Mouse (Mus musculus): ENCODE measurements around the gene Rhbdf2. TPM values are rescaled to one million over a fixed set of nuclear protein-coding genes. Genes with fewer than 3 reads are reported as not detected.

Gene Rhbdf2
- polyA plus RNA-seq, 2 experiments: 5.0 to 11.4 TPM

GRCm38 (mm10) chr11:116549273-116550038 lies 77.4 kb downstream of the Rhbdf2 start:
- DNase-seq (ENCODE audit: low spot score) (no peak), ATAC-seq (ENCODE audit: low FRiP score, low read depth) (no peak)
- H3K4me2 ChIP-seq (replicated peaks; ENCODE audit: low read depth, low read length, severe bottlenecking): no peak overlapping the region
- H3K36me3 ChIP-seq (ENCODE audit: control insufficient read depth, insufficient read depth, low read length): peaks cover 40% of the 10 kb centered on the region
- H3K27me3 ChIP-seq (ENCODE audit: control insufficient read depth, insufficient read depth, low read length): no peaks in the 10 kb centered on the region
- no peaks in the 10 kb centered on the region for H3K9me3 ChIP-seq (ENCODE audit: control insufficient read depth, low read length)
- no peaks in the 10 kb centered on the region for H3K4me1 ChIP-seq (ENCODE audit: control insufficient read depth, insufficient read depth, low read length)
- no peak for TF ChIP-seq POLR2A (IDR thresholded peaks at IDR 0.05; ENCODE audit: borderline replicate concordance, extremely low read depth, insufficient read depth, insufficient read length)
- H3K4me3 ChIP-seq (replicated peaks; ENCODE audit: low read length): no peak overlapping the region
- no peak overlapping the region for H3K27ac ChIP-seq (replicated peaks; ENCODE audit: low read depth, low read length)
- WGBS: 91% methylated on average over 11 of the region's 11 CpGs
- no peak overlapping the region for H3K9ac ChIP-seq (ENCODE audit: low read depth, low read length, severe bottlenecking)

GRCm38 (mm10) chr11:116548780-116549179 lies 78.0 kb downstream of the Rhbdf2 start:
- no peak overlapping the region for H3K9ac ChIP-seq (ENCODE audit: low read depth, low read length, severe bottlenecking)
- H3K36me3 ChIP-seq (ENCODE audit: control insufficient read depth, insufficient read depth, low read length): peaks cover 47% of the 10 kb centered on the region
- no peak overlapping the region for H3K4me2 ChIP-seq (replicated peaks; ENCODE audit: low read depth, low read length, severe bottlenecking)
- H3K4me3 ChIP-seq (replicated peaks; ENCODE audit: low read length): no peak overlapping the region
- H3K27ac ChIP-seq (replicated peaks; ENCODE audit: low read depth, low read length): no peak overlapping the region
- 89% methylated on average over 8 of the region's 9 CpGs for WGBS
- ATAC-seq (ENCODE audit: low FRiP score, low read depth) (no peak), DNase-seq (ENCODE audit: low spot score) (no peak)
- H3K27me3 ChIP-seq (ENCODE audit: control insufficient read depth, insufficient read depth, low read length): no peaks in the 10 kb centered on the region
- H3K4me1 ChIP-seq (ENCODE audit: control insufficient read depth, insufficient read depth, low read length): no peaks in the 10 kb centered on the region
- H3K9me3 ChIP-seq (ENCODE audit: control insufficient read depth, low read length): no peaks in the 10 kb centered on the region
- no peak for TF ChIP-seq POLR2A (IDR thresholded peaks at IDR 0.05; ENCODE audit: borderline replicate concordance, extremely low read depth, insufficient read depth, insufficient read length)

Other genes with a start within 250 kb of the Rhbdf2 start
- 20.1 and 23.2 TPM in 2 replicates for gene Rnf157, start 214.0 kb downstream of the Rhbdf2 start, polyA plus RNA-seq (2012; rRNA removed)
- gene Rnf157, start 214.0 kb downstream of the Rhbdf2 start, polyA plus RNA-seq (2014; fragmentation: Nextera tagmentation; extraction: Ambion mirVana): 17.3 and 19.7 TPM in 2 replicates
- 131 and 148 TPM in 2 replicates for gene Ubald2, start 192.9 kb downstream of the Rhbdf2 start, polyA plus RNA-seq (2012; rRNA removed)
- gene Ubald2, start 192.9 kb downstream of the Rhbdf2 start, polyA plus RNA-seq (2014; fragmentation: Nextera tagmentation; extraction: Ambion mirVana): 46.2 and 48.6 TPM in 2 replicates
- 0.09 and 0.33 TPM in 2 replicates for gene Qrich2, start 160.8 kb downstream of the Rhbdf2 start, polyA plus RNA-seq (2012; rRNA removed)
- gene Qrich2, start 160.8 kb downstream of the Rhbdf2 start, polyA plus RNA-seq (2014; fragmentation: Nextera tagmentation; extraction: Ambion mirVana): 0.17 and 0.36 TPM in 2 replicates
- 134 and 144 TPM in 2 replicates for gene Prpsap1, start 132.8 kb downstream of the Rhbdf2 start, polyA plus RNA-seq (2012; rRNA removed)
- 148 and 157 TPM in 2 replicates for gene Prpsap1, start 132.8 kb downstream of the Rhbdf2 start, polyA plus RNA-seq (2014; fragmentation: Nextera tagmentation; extraction: Ambion mirVana)
- gene Sphk1, start 96.1 kb downstream of the Rhbdf2 start, polyA plus RNA-seq (2012; rRNA removed): 3.8 and 4.7 TPM in 2 replicates
- gene Sphk1, start 96.1 kb downstream of the Rhbdf2 start, polyA plus RNA-seq (2014; fragmentation: Nextera tagmentation; extraction: Ambion mirVana): 3.2 and 3.4 TPM in 2 replicates
- gene Ube2o, start 45.6 kb downstream of the Rhbdf2 start, polyA plus RNA-seq (2012; rRNA removed): 29.7 and 33.4 TPM in 2 replicates
- 18.7 and 25.5 TPM in 2 replicates for gene Ube2o, start 45.6 kb downstream of the Rhbdf2 start, polyA plus RNA-seq (2014; fragmentation: Nextera tagmentation; extraction: Ambion mirVana)
- 0.13 and 0.17 TPM in 2 replicates for gene Aanat, start 40.6 kb downstream of the Rhbdf2 start, polyA plus RNA-seq (2012; rRNA removed)
- gene Aanat, start 40.6 kb downstream of the Rhbdf2 start, polyA plus RNA-seq (2014; fragmentation: Nextera tagmentation; extraction: Ambion mirVana): not detected in 2 replicates
- gene Prcd, start 26.5 kb upstream of the Rhbdf2 start, polyA plus RNA-seq (2012; rRNA removed): 0.38 and 0.85 TPM in 2 replicates
- gene Prcd, start 26.5 kb upstream of the Rhbdf2 start, polyA plus RNA-seq (2014; fragmentation: Nextera tagmentation; extraction: Ambion mirVana): 1.2 and 1.4 TPM in 2 replicates
- gene Cygb, start 27.3 kb upstream of the Rhbdf2 start, polyA plus RNA-seq (2012; rRNA removed): 12.1 and 12.3 TPM in 2 replicates
- gene Cygb, start 27.3 kb upstream of the Rhbdf2 start, polyA plus RNA-seq (2014; fragmentation: Nextera tagmentation; extraction: Ambion mirVana): 11.7 and 13.4 TPM in 2 replicates
- not detected in 2 replicates for gene St6galnac1, start 148.5 kb upstream of the Rhbdf2 start, polyA plus RNA-seq (2012; rRNA removed)
- not detected in 2 replicates for gene St6galnac1, start 148.5 kb upstream of the Rhbdf2 start, polyA plus RNA-seq (2014; fragmentation: Nextera tagmentation; extraction: Ambion mirVana)
- gene Mxra7, start 201.0 kb upstream of the Rhbdf2 start, polyA plus RNA-seq (2012; rRNA removed): 20.8 and 21.9 TPM in 2 replicates
- gene Mxra7, start 201.0 kb upstream of the Rhbdf2 start, polyA plus RNA-seq (2014; fragmentation: Nextera tagmentation; extraction: Ambion mirVana): 11.0 and 13.9 TPM in 2 replicates
- 51.0 and 54.9 TPM in 2 replicates for gene Mettl23, start 216.3 kb upstream of the Rhbdf2 start, polyA plus RNA-seq (2012; rRNA removed)
- 77.9 and 84.1 TPM in 2 replicates for gene Mettl23, start 216.3 kb upstream of the Rhbdf2 start, polyA plus RNA-seq (2014; fragmentation: Nextera tagmentation; extraction: Ambion mirVana)
- 51.2 and 57.0 TPM in 2 replicates for gene Jmjd6, start 216.4 kb upstream of the Rhbdf2 start, polyA plus RNA-seq (2012; rRNA removed)
- 68.0 and 77.8 TPM in 2 replicates for gene Jmjd6, start 216.4 kb upstream of the Rhbdf2 start, polyA plus RNA-seq (2014; fragmentation: Nextera tagmentation; extraction: Ambion mirVana)
- 35.0 and 41.5 TPM in 2 replicates for gene Mfsd11, start 225.4 kb upstream of the Rhbdf2 start, polyA plus RNA-seq (2012; rRNA removed)
- 46.0 and 47.2 TPM in 2 replicates for gene Mfsd11, start 225.4 kb upstream of the Rhbdf2 start, polyA plus RNA-seq (2014; fragmentation: Nextera tagmentation; extraction: Ambion mirVana)
- gene Srsf2, start 226.1 kb upstream of the Rhbdf2 start, polyA plus RNA-seq (2012; rRNA removed): 791 and 910 TPM in 2 replicates
- 776 and 780 TPM in 2 replicates for gene Srsf2, start 226.1 kb upstream of the Rhbdf2 start, polyA plus RNA-seq (2014; fragmentation: Nextera tagmentation; extraction: Ambion mirVana)

All from limb, embryonic 14.5 days (tissue).